Mouse (Mus musculus) liver, embryonic 11.5 days (tissue): ENCODE data around the gene Ap1s1. TPM values are rescaled to one million over a fixed set of nuclear protein-coding genes. Genes with fewer than 3 reads are reported as not detected.

ENCODE experiments used
- ATAC-seq: fragments of 200-750 bp; cut with Nextera tagmentation; replicated peaks from 2 replicates; pipeline ENCODE4 v1.8.0; 2017; ENCODE audit warnings: moderate number of reproducible peaks, mild to moderate bottlenecking, moderate TSS enrichment, moderate library complexity; ENCODE audit not compliant: low FRiP score
- DNase-seq: peaks from one replicate; pipeline ENCODE4 v3.0.0-alpha.2; 2017; ENCODE audit warnings: low spot score
- H3K27ac ChIP-seq: fragments of 300-500 bp; sonication (generic); 2 replicates; pipeline ENCODE4 v1.5.1; 2014; ENCODE audit warnings: mild to moderate bottlenecking, low read depth, low read length, control low read depth
- H3K27me3 ChIP-seq: fragments of 300-500 bp; sonication (generic); replicated peaks from 2 replicates; pipeline ENCODE4 v1.6.1; 2014; ENCODE audit warnings: low read length, mixed read lengths; ENCODE audit not compliant: control insufficient read depth, insufficient read depth
- H3K36me3 ChIP-seq: fragments of 300-500 bp; sonication (generic); 2 replicates; pipeline ENCODE4 v1.6.1; 2014; ENCODE audit warnings: mild to moderate bottlenecking, low read length, moderate library complexity, mixed read lengths; ENCODE audit not compliant: control insufficient read depth, insufficient read depth
- H3K4me1 ChIP-seq: fragments of 300-500 bp; sonication (generic); replicated peaks from 2 replicates; pipeline ENCODE4 v1.6.1; 2014; ENCODE audit warnings: low read length, mixed read lengths; ENCODE audit not compliant: control insufficient read depth, insufficient read depth
- H3K4me2 ChIP-seq: fragments of 300-500 bp; sonication (generic); 2 replicates; pipeline ENCODE4 v1.6.1; 2014; ENCODE audit warnings: mild to moderate bottlenecking, control low read depth, moderate library complexity
- H3K4me3 ChIP-seq: fragments of 300-500 bp; sonication (generic); 2 replicates; pipeline ENCODE4 v1.5.1; 2014; ENCODE audit warnings: low read depth, low read length, control low read depth
- H3K9ac ChIP-seq: fragments of 300-500 bp; sonication (generic); 2 replicates; pipeline ENCODE4 v1.6.1; 2014; ENCODE audit warnings: low read depth, low read length, control low read depth
- H3K9me3 ChIP-seq: fragments of 300-500 bp; sonication (generic); 2 replicates; pipeline ENCODE4 v1.6.1; 2016; ENCODE audit warnings: low read length, inconsistent platforms, mixed read lengths; ENCODE audit not compliant: control insufficient read depth
- WGBS: fragments of 180-500 bp; shearing (Covaris S2); extraction: QIAGEN DNeasy Blood & Tissue Kit; methylation state at CpG from one replicate; pipeline ENCODE4 v1.1.7; 2014; 5-methylcytosine and 5-hydroxymethylcytosine counted together
- polyA plus RNA-seq: library from polyadenylated mRNA; unstranded; fragments of >200 nt; fragmentation: Nextera tagmentation; extraction: Ambion mirVana; gene quantifications from 2 replicates; pipeline ENCODE4 v1.2.1, GENCODE M21; 2014

Gene Ap1s1
- polyA plus RNA-seq, 1 experiment from 2014 or later = 163 TPM

DNA sequence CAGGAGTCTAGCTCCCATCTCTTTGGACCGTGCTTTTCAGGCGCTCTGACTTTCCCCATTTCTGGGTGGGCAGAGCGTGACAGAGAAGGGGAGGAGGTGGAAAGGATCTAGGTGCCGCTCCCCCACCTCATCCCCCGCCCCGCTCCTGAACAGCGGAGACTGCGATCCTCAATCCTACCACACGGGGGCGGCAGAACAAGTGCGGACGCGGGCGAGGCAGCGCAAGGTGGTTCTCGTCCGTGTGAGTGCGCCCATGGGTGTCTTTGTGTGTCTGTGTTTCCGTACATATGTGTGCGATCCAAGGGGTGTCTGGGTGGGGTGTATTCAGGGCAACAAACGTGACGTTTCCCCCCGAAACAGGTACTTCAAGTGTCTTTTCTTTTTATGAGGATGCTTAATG, 20.8 kb downstream of the Ap1s1 start:
- Histone ChIP-seq H3K27ac (no peak overlapping the region), H3K9me3 (no peaks in the 10 kb centered on the region), H3K9ac (no peak overlapping the region), H3K36me3 (no peaks in the 10 kb centered on the region), H3K4me2 (no peak overlapping the region; the same call in 1 of the 2 replicates), H3K4me3 (no peak overlapping the region), H3K4me1 (0 out of 2 replicates have a peak, but pooled peaks cover 3% of the 10 kb centered on the region), H3K27me3 (peaks cover 62% of the 10 kb centered on the region)
- DNase-seq = peak; percentile 76
- ATAC-seq = no peak
- WGBS = under 1% methylated on average over 23 of the region's 23 CpGs

DNA sequence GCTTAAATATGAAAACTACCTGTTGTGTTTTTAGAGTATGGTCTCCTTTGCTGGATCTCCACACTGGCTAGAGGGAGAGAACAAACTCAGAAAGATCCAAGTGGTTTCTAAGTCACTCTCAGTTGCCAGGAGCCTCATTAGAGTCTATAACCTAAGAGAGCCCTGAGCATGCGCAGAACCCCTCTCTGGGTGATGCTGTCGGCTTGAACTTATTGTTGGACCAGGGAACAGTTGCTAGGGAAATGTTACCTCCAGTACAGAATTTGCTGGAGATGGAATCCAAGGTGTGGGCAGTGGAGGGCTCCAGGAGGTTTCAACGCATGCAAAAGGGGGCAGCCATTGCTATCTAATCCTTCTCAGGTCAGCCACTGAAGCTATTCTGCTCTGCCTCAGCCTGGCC, 21.6 kb downstream of the Ap1s1 start:
- no peaks in the 10 kb centered on the region for H3K4me1 ChIP-seq
- H3K4me2 ChIP-seq = no peak overlapping the region
- WGBS = 51% methylated on average over 3 of the region's 3 CpGs
- no peaks in the 10 kb centered on the region for H3K36me3 ChIP-seq
- H3K9ac ChIP-seq = no peak overlapping the region
- ATAC-seq (no peak), DNase-seq (no peak)
- no peak overlapping the region for H3K27ac ChIP-seq
- H3K27me3 ChIP-seq = peaks cover 54% of the 10 kb centered on the region
- no peaks in the 10 kb centered on the region for H3K9me3 ChIP-seq
- no peak overlapping the region for H3K4me3 ChIP-seq

DNA sequence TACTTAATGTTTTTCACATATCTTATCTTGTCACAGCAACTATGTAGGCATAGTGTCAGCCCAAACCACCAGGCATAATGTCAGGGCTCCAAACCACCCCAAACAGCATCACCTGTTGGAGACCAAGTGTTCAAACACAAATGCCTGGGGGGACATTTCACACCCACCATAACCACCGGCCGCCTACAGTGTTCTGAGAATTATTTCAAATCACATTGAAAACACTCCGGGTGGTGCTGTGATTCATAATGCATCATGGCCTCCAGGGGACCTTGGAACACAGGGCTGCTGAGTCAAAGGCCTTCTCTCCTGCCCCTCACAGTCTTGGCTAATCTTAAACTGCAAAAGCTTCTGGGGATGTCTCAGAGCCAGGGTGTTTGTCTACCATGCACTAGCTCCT, 30.0 kb downstream of the Ap1s1 start:
- Histone ChIP-seq H3K27ac (no peak overlapping the region), H3K9me3 (no peaks in the 10 kb centered on the region), H3K4me3 (no peak overlapping the region), H3K4me1 (no peaks in the 10 kb centered on the region), H3K4me2 (no peak overlapping the region), H3K9ac (no peak overlapping the region), H3K36me3 (no peaks in the 10 kb centered on the region), H3K27me3 (0 out of 2 replicates have a peak, but pooled peaks cover 4% of the 10 kb centered on the region)
- no peak for DNase-seq
- WGBS = 88% methylated on average over 3 of the region's 3 CpGs
- no peak for ATAC-seq

DNA sequence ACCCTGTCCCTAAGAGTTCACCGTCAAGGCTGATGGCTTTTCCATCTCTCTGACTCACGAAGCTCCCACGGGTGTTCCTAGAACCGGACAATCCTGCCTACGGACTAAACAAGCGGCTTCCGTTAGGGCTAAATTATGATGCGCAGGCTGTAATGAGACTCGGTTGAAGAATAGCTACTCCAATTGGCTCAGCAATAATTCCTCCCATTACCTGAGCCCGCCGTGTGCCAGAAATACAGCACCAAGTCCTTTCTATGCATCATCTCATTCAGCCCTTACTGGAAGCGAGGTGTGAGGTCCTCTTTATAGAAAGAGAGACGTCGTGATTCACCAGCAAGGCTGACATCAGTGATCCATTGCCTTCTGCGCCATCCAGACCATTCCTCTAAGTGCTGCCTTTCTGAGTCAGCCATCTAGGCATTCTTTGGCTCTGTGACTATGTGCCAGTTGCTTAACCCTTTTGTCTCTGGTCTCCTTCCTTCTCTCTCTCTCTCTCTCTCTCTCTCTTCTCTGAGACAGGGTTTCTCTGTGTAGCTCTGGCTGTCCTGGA, 33.5 kb downstream of the Ap1s1 start:
- Histone ChIP-seq H3K4me3 (no peak overlapping the region), H3K36me3 (no peaks in the 10 kb centered on the region), H3K4me1 (no peaks in the 10 kb centered on the region), H3K27me3 (0 out of 2 replicates have a peak, but pooled peaks cover 2% of the 10 kb centered on the region), H3K27ac (no peak overlapping the region), H3K9ac (no peak overlapping the region), H3K9me3 (no peaks in the 10 kb centered on the region), H3K4me2 (no peak overlapping the region)
- WGBS = 75% methylated on average over 15 of the region's 15 CpGs
- no peak for ATAC-seq
- no peak for DNase-seq

DNA sequence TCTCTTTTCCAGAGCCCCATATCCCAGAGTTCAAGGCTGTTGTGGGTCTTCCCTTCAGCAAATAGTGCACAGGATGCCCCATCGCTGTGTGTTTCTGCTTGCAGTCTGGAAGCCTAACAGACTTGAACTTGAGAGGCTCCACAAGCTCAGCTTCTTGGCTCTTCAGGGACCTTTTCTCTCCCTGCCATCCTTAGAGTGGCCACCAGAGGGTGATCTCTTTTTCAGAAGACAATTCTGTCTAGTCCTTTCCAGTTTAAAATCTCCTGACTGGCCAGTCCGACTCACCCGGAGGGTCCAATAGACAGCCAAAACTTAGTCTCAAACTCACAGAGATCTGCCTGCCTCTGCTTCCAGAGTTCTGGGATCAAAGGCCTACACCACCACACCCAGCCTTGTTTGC, 35.9 kb downstream of the Ap1s1 start:
- H3K4me3 ChIP-seq = no peak overlapping the region

DNA sequence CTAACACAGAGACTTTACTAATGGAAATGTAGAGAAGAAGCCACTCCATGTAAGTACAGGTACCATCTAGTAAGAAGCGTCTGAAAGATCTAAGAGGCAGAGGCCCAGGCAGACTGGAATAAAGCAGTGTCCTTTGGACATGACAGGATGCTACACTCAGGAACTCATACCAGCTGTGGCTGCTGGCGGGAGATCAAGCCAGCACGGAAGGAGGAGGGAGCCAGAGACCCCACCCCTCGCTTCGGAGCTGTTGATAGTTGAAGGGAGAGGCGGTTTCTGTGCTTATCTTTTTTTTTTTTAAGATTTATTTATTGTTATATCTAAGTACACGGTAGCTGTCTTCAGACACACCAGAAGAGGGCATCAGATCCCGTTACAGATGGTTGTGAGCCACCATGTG, 38.7 kb downstream of the Ap1s1 start:
- 42% methylated on average over 8 of the region's 8 CpGs for WGBS
- Histone ChIP-seq H3K36me3 (no peaks in the 10 kb centered on the region), H3K4me1 (no peaks in the 10 kb centered on the region), H3K4me3 (no peak overlapping the region), H3K27ac (no peak overlapping the region), H3K9ac (no peak overlapping the region), H3K27me3 (0 out of 2 replicates have a peak, but pooled peaks cover 2% of the 10 kb centered on the region), H3K4me2 (no peak overlapping the region), H3K9me3 (no peaks in the 10 kb centered on the region)
- no peak for DNase-seq
- no peak for ATAC-seq

More for the DNA sequence above, 35.9 kb downstream of the Ap1s1 start:
- Histone ChIP-seq H3K36me3 (no peaks in the 10 kb centered on the region), H3K27ac (no peak overlapping the region), H3K27me3 (0 out of 2 replicates have a peak, but pooled peaks cover 2% of the 10 kb centered on the region), H3K4me2 (no peak overlapping the region), H3K4me1 (no peaks in the 10 kb centered on the region), H3K9me3 (no peaks in the 10 kb centered on the region), H3K9ac (no peak overlapping the region)
- DNase-seq (no peak), ATAC-seq (no peak)
- 24% methylated on average over 3 of the region's 3 CpGs for WGBS

DNA sequence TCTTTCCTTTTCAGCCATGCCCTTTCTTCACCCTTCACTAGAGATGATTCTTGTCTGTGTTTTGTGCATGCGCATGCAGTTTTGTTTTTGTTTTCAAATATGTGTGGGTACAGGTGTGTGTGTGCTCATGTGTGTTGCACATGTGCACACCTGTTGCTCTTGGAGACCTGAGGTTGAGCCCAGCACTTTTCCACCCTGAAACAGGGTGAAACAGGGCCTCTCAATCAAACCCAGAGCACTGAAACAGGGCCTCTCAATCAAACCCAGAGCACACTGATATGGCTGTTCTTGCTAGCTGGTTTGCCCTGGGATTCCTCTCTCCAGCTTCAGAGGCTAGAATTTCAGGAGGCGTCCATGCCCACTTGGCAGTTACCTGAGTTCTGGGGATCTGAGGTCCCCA, 45.3 kb downstream of the Ap1s1 start:
- DNase-seq = peak; percentile 46

DNA sequence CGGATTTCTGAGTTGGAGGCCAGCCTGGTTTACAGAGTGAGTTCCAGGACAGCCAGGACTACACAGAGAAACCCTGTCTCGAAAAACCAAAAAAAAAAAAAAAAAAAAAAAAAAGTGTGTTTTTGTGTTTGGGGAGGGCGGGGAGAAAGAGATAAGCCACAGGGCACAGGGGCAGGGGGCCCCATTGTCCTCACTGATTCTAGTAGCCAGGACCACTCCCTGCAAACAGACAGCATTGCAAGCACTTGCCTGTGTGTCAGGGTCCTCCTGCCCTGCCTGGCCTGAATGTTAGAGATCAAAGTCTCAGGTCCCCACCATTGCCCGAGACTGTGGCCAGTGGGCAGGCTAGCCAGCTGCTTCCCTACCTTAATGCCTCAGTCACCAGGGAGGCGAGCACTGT, 46.5 kb downstream of the Ap1s1 start:
- peaks cover 15% of the 10 kb centered on the region for H3K4me1 ChIP-seq
- H3K27ac ChIP-seq = peak overlapping the region; percentile 10; the same call in 1 of the 2 replicates
- peaks cover 7% of the 10 kb centered on the region for H3K36me3 ChIP-seq
- no peak overlapping the region for H3K4me3 ChIP-seq
- no peaks in the 10 kb centered on the region for H3K27me3 ChIP-seq
- H3K4me2 ChIP-seq = peak overlapping the region; percentile 50
- 63% methylated on average over 4 of the region's 5 CpGs for WGBS
- no peaks in the 10 kb centered on the region for H3K9me3 ChIP-seq
- ATAC-seq = peak; percentile 63
- peak overlapping the region; percentile 34; the same call in 1 of the 2 replicates for H3K9ac ChIP-seq
- DNase-seq = peak; percentile 49

More for the DNA sequence above, 45.3 kb downstream of the Ap1s1 start:
- Histone ChIP-seq H3K27me3 (no peaks in the 10 kb centered on the region), H3K4me2 (peak overlapping the region; percentile 18; the same call in 1 of the 2 replicates), H3K9me3 (no peaks in the 10 kb centered on the region), H3K36me3 (no peaks in the 10 kb centered on the region), H3K4me1 (peaks cover 15% of the 10 kb centered on the region), H3K27ac (no peak overlapping the region), H3K9ac (no peak overlapping the region), H3K4me3 (no peak overlapping the region)
- WGBS = 79% methylated on average over 2 of the region's 2 CpGs
- no peak for ATAC-seq

DNA sequence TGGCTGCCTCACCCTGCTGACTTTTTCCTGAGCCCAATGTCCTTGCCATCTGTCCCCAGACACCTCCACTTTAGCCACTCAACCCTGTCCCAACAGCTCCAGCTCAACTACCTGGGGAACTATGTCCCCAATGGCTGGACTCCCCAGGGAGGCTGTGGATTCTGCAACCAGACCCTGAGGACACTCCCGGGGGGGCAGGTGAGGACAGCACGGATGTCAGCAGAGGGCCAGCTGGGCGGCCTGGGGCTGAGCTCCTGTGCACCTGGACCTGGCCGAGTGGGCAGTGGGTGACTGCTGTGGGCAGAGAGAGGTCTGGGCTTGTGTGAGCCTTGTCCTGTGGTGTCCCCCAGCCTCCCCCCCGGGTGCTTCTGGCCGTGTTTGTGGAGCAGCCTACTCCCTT, 56.1 kb downstream of the Ap1s1 start:
- WGBS = 88% methylated on average over 6 of the region's 6 CpGs
- no peak overlapping the region for H3K9ac ChIP-seq
- no peak overlapping the region for H3K4me2 ChIP-seq
- peaks cover 37% of the 10 kb centered on the region for H3K36me3 ChIP-seq
- peaks cover 6% of the 10 kb centered on the region; the same call in 1 of the 2 replicates for H3K4me1 ChIP-seq
- no peak overlapping the region for H3K4me3 ChIP-seq
- no peaks in the 10 kb centered on the region for H3K9me3 ChIP-seq
- ATAC-seq (no peak), DNase-seq (no peak)
- no peaks in the 10 kb centered on the region for H3K27me3 ChIP-seq
- H3K27ac ChIP-seq = no peak overlapping the region
